Mouse (Mus musculus) forebrain, embryonic 16.5 days (tissue): ENCODE measurements around the gene Lamtor5. TPM values are rescaled to one million over a fixed set of nuclear protein-coding genes. Genes with fewer than 3 reads are reported as not detected.
"Not testable (repeated sequence)": the region's sequence is repeated elsewhere in the genome, so short reads cannot be mapped to it uniquely, and the experiment has no call there.

Experiments used
- ATAC-seq: fragments of 200-750 bp; cut with Nextera tagmentation; 2 replicates; pipeline ENCODE4 v1.8.0; 2017; ENCODE audit warnings: mild to moderate bottlenecking, moderate library complexity
- H3K27ac ChIP-seq: fragments of 300-500 bp; sonication (generic); 2 replicates; pipeline ENCODE4 v1.5.1; 2014; ENCODE audit warnings: low read length, control low read depth
- H3K27me3 ChIP-seq: fragments of 300-500 bp; sonication (generic); replicated peaks from 2 replicates; pipeline ENCODE4 v1.6.1; 2014; ENCODE audit warnings: low read length; ENCODE audit not compliant: control insufficient read depth, insufficient read depth
- H3K36me3 ChIP-seq: fragments of 300-500 bp; sonication (generic); 2 replicates; pipeline ENCODE4 v1.6.1; 2014; ENCODE audit not compliant: control insufficient read depth, insufficient read depth
- H3K4me1 ChIP-seq: fragments of 300-500 bp; sonication (generic); replicated peaks from 2 replicates; pipeline ENCODE4 v1.6.1; 2014; ENCODE audit warnings: low read length; ENCODE audit not compliant: control insufficient read depth, insufficient read depth
- H3K4me2 ChIP-seq: fragments of 300-500 bp; sonication (generic); 2 replicates; pipeline ENCODE4 v1.6.1; 2014; ENCODE audit warnings: mild to moderate bottlenecking, low read length, control low read depth
- H3K4me3 ChIP-seq: fragments of 300-500 bp; sonication (generic); replicated peaks from 2 replicates; pipeline ENCODE4 v1.5.1; 2014; ENCODE audit warnings: mild to moderate bottlenecking, low read length, control low read depth
- H3K9ac ChIP-seq: fragments of 300-500 bp; sonication (generic); replicated peaks from 2 replicates; pipeline ENCODE4 v1.6.1; 2014; ENCODE audit warnings: low read depth, low read length, control low read depth
- H3K9me3 ChIP-seq: fragments of 300-500 bp; sonication (generic); 2 replicates; pipeline ENCODE4 v1.6.1; 2016; ENCODE audit warnings: low read length; ENCODE audit not compliant: control insufficient read depth
- WGBS: fragments of 180-500 bp; shearing (Covaris S2); extraction: QIAGEN DNeasy Blood & Tissue Kit; methylation state at CpG from one replicate; pipeline ENCODE4 v1.1.7; 2014; 5-methylcytosine and 5-hydroxymethylcytosine counted together
- polyA plus RNA-seq: library from polyadenylated mRNA; unstranded; fragments of >200 nt; fragmentation: Nextera tagmentation; extraction: Ambion mirVana; gene quantifications from 2 replicates; pipeline ENCODE4 v1.2.1, GENCODE M21; 2015

Gene Lamtor5
- polyA plus RNA-seq, 1 experiment from 2014 or later: 220 TPM

DNA sequence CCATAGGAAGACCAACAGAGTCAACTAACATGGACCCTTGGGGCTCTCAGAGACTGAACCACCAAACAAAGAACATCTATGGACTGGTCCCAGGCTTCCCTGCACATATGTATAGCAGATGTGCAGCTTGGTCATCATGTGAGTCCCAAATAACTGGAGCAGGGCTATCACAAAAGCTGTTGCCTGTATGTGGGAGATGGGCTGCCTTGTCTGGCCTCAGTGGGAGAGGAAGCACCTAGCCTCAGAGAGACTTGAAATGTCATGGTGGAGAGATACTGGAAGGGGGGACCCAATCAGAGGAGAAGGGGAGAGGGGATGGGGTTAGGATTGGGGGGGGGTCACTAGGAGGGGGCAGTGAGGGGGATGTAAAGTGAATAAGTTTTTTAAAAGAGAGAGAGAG lies 8.7 kb downstream of the Lamtor5 start:
- ATAC-seq: no peak
- H3K9ac ChIP-seq: no peak overlapping the region
- no peak overlapping the region for H3K4me2 ChIP-seq
- H3K4me1 ChIP-seq: no peaks in the 10 kb centered on the region
- no peak overlapping the region for H3K4me3 ChIP-seq
- H3K27ac ChIP-seq: no peak overlapping the region
- H3K27me3 ChIP-seq: no peaks in the 10 kb centered on the region
- H3K36me3 ChIP-seq: peaks cover 11% of the 10 kb centered on the region
- no peaks in the 10 kb centered on the region for H3K9me3 ChIP-seq

- no peak within 1 kb of the TSS for H3K4me3 ChIP-seq
- no peak within 1 kb of the TSS for H3K27ac ChIP-seq
- WGBS: 31% methylated on average over 9 of the region's 9 CpGs
- H3K4me2 ChIP-seq: no peak within 1 kb of the TSS
- no peak within 1 kb of the TSS for H3K9ac ChIP-seq
- no peak for ATAC-seq
- no peaks in the 10 kb centered on the region for H3K36me3 ChIP-seq
- no peaks in the 10 kb centered on the region for H3K4me1 ChIP-seq
- no peaks in the 10 kb centered on the region for H3K27me3 ChIP-seq
- no peaks in the 10 kb centered on the region for H3K9me3 ChIP-seq
Measured at GRCm38 (mm10) chr3:107290764-107291381, 12.2 kb downstream of the Lamtor5 start, which contains the start of gene Slc16a4. Gene Slc16a4 (plus strand): TSS chr3:107291230.

GRCm38 (mm10) chr3:107295672-107296360 lies 17.2 kb downstream of the Lamtor5 start:
- 85% methylated on average over 5 of the region's 5 CpGs for WGBS
- no peak overlapping the region for H3K4me2 ChIP-seq
- H3K27ac ChIP-seq: no peak overlapping the region
- no peaks in the 10 kb centered on the region for H3K27me3 ChIP-seq
- no peaks in the 10 kb centered on the region; the same call in 1 of the 2 replicates for H3K36me3 ChIP-seq
- H3K4me3 ChIP-seq: no peak overlapping the region
- H3K9me3 ChIP-seq: no peaks in the 10 kb centered on the region
- no peak for ATAC-seq
- H3K9ac ChIP-seq: no peak overlapping the region
- H3K4me1 ChIP-seq: no peaks in the 10 kb centered on the region

DNA sequence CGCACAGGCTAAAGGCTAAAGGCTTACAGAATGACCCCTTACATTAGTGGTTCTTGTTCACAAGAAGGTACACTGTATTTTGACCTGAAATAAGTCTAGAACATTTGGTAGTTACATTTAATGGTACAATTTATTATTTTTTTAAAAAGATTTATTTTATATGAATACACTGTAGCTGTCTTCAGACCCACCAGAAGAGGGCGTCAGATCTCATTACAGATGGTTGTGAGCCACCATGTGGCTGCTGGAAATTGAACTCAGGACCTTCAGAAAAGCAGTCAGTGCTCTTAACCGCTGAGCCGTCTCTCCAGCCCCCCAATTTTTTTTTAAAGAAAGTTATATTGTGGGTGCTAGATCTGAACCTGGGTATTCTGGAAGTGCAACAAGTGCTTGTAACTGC lies 18.3 kb downstream of the Lamtor5 start:
- H3K4me3 ChIP-seq, H3K36me3 ChIP-seq, H3K4me2 ChIP-seq, H3K9ac ChIP-seq, ATAC-seq, H3K9me3 ChIP-seq, H3K4me1 ChIP-seq, H3K27ac ChIP-seq, H3K27me3 ChIP-seq: not testable (repeated sequence)
- 71% methylated on average over 4 of the region's 4 CpGs for WGBS

DNA sequence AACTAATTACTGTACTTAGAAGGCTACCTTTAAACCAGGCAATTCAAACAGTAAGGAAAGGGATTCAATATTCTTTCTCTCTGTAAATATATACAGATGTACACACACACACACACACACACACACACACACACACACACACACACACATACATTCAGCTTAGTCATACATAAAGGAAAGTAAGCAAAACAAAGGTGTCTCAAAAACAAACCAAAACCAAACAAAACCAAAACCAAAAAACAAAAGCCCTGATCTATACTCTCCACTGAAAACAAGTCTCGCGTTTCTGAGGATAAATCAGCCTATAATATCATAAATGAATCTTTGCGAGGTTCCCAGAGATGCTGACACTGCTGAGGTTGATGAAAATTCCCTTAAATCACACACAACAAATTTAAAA lies 38.7 kb downstream of the Lamtor5 start:
- Histone ChIP-seq H3K27me3 (no peaks in the 10 kb centered on the region), H3K9ac (no peak overlapping the region), H3K4me1 (no peaks in the 10 kb centered on the region), H3K4me2 (no peak overlapping the region), H3K36me3 (no peaks in the 10 kb centered on the region), H3K9me3 (no peaks in the 10 kb centered on the region), H3K27ac (no peak overlapping the region), H3K4me3 (no peak overlapping the region)
- no peak for ATAC-seq
- 91% methylated on average over 3 of the region's 3 CpGs for WGBS

DNA sequence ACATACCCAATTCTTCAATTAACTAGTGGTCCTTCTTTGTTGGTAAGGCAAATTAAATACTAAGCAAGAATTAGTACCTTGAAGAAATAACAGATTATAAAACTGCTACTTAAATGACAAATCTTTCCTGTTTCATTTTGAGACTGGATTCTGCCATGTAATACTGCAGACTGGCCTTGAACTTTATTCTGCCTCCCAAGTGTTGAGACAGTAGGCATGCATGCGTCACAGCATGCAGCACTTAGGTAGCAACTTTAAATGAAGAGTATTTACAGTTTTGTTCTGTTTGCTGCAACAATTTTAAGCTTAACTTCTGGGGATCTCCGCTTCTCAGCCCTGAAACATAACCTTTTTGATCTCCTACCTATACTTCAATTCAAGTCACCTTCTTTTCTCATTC lies 42.5 kb downstream of the Lamtor5 start:
- H3K4me1 ChIP-seq: peaks cover 22% of the 10 kb centered on the region

GRCm38 (mm10) chr3:107321776-107322175 lies 43.1 kb downstream of the Lamtor5 start:
- Histone ChIP-seq H3K36me3 (peaks cover 6% of the 10 kb centered on the region; the same call in 1 of the 2 replicates), H3K4me3 (no peak overlapping the region), H3K27ac (no peak overlapping the region), H3K27me3 (no peaks in the 10 kb centered on the region), H3K9ac (no peak overlapping the region), H3K4me2 (no peak overlapping the region), H3K9me3 (no peaks in the 10 kb centered on the region), H3K4me1 (peaks cover 22% of the 10 kb centered on the region)
- ATAC-seq: no peak

More for the DNA sequence above, 42.5 kb downstream of the Lamtor5 start:
- Histone ChIP-seq H3K9ac (no peak overlapping the region), H3K9me3 (no peaks in the 10 kb centered on the region), H3K36me3 (peaks cover 6% of the 10 kb centered on the region; the same call in 1 of the 2 replicates), H3K27ac (no peak overlapping the region), H3K4me2 (no peak overlapping the region), H3K4me3 (no peak overlapping the region), H3K27me3 (no peaks in the 10 kb centered on the region)
- 94% methylated on average over 2 of the region's 2 CpGs for WGBS
- no peak for ATAC-seq

- no peak for ATAC-seq
- H3K9me3 ChIP-seq: no peaks in the 10 kb centered on the region
- no peak overlapping the region for H3K4me2 ChIP-seq
- H3K4me3 ChIP-seq: no peak overlapping the region
- no peak overlapping the region for H3K9ac ChIP-seq
- WGBS: 93% methylated on average over 1 of the region's 1 CpGs
- H3K27ac ChIP-seq: no peak overlapping the region
- peaks cover 12% of the 10 kb centered on the region for H3K36me3 ChIP-seq
- peaks cover 37% of the 10 kb centered on the region for H3K4me1 ChIP-seq
- no peaks in the 10 kb centered on the region for H3K27me3 ChIP-seq
Measured at GRCm38 (mm10) chr3:107326442-107326841, 47.8 kb downstream of the Lamtor5 start.

- 86% methylated on average over 28 of the region's 28 CpGs for WGBS
- Histone ChIP-seq H3K36me3 (peaks cover 9% of the 10 kb centered on the region), H3K4me2 (peak overlapping the region; percentile 84), H3K4me3 (peak overlapping the region; percentile 20), H3K27me3 (no peaks in the 10 kb centered on the region), H3K9me3 (no peaks in the 10 kb centered on the region), H3K9ac (no peak overlapping the region), H3K4me1 (peaks cover 28% of the 10 kb centered on the region), H3K27ac (no peak overlapping the region)
- no peak for ATAC-seq
Measured at GRCm38 (mm10) chr3:107330503-107331424, 52.1 kb downstream of the Lamtor5 start.
